Mouse (Mus musculus) CD4-positive helper T cell, adult 2 months (primary cell): ENCODE results near the gene Fbxw21.

ENCODE experiments used
- DNase-seq: peaks from one replicate; pipeline ENCODE4 v3.0.0-alpha.2; 2012; ENCODE audit warnings: low read depth, missing footprints, low spot score

Gene Fbxw21

GRCm38 (mm10) chr9:109111591-109111990 lies 50.2 kb downstream of the Fbxw21 start:
- DNase-seq, result no peak

DNA sequence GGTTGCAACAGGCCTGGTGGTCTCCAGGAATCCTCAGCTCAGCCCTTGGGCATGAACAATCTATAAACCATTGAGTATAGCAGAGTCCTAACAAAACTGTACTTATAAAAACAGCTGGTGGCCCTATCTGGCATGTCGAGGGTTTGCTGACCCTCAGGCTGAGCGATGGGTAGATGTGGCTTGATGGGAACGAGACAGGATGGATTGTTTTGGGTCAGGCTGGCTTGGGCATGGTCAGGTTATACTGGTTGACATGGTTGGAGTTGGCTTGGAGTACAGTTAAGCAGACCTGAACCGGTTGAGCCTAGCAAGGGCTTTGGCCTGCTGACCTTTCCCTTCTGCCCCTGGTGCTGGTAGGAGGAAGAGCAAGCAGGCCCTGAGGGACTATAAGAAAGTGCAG lies 50.7 kb downstream of the Fbxw21 start:
- no peak for DNase-seq

DNA sequence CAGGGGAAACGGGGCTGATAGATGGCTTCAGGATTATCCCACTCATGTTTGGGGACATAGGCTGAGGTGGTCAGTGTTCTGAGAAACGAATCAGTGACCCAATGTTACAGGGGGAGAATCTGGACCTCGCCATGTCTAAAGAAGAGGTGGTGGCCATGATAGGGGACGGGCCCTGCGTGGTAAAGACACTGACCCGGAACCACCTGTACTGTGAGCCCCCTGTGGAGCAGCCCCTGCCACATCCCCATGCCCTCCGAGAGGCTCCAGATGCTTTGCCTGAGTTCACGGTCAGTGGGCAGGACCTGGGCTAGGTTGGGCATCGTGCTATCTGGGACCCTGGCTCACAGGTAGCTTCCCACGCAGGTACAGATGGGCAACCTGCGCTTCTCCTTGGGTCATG lies 51.6 kb downstream of the Fbxw21 start:
- DNase-seq, result no peak

DNA sequence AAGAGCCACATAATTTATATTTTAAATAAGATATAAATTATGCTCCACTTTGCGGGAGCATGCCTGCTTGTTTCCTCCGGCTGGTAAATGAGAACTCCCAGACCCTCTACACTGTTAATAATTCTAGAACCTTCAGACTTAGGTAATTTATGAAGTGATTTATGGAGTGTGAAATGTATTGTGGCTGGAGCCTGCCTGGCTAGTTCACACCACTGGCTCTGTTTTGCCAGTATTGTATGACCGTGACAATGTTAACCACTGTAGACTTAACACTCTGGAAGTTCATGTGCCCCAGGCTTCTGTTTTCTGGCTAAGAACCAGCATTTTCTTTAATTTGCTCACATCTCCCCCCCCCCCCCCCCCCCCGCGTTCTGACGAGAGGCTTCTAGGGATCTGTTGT lies 54.5 kb downstream of the Fbxw21 start:
- DNase-seq, result no peak

GRCm38 (mm10) chr9:109105648-109106047 lies 56.2 kb downstream of the Fbxw21 start:
- DNase-seq, result no peak

GRCm38 (mm10) chr9:109105011-109105410 lies 56.8 kb downstream of the Fbxw21 start:
- no peak for DNase-seq

- no peak for DNase-seq
These were observed 57.8 kb downstream of the Fbxw21 start for GRCm38 (mm10) chr9:109104083-109104482.

GRCm38 (mm10) chr9:109103250-109103649 lies 58.6 kb downstream of the Fbxw21 start:
- no peak for DNase-seq

DNA sequence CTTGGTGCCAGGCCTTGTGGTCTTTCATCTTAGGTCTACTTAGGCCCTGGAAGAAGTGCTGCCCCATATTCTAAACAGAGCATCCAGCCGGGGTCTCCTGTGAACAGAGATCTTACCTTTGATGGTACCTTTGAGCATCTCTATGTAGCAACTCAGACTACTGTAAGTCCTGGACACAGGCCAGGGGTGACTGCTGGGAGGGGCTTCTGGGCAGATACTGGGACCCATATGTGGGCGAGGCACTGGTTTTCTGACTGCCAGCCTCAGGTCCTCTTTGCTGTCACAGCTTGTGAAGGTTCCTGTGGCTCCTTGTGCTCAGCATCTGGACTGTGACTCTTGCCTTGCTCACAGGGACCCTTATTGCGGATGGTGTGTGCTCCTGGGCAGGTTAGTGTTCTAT lies 59.3 kb downstream of the Fbxw21 start:
- no peak for DNase-seq

DNA sequence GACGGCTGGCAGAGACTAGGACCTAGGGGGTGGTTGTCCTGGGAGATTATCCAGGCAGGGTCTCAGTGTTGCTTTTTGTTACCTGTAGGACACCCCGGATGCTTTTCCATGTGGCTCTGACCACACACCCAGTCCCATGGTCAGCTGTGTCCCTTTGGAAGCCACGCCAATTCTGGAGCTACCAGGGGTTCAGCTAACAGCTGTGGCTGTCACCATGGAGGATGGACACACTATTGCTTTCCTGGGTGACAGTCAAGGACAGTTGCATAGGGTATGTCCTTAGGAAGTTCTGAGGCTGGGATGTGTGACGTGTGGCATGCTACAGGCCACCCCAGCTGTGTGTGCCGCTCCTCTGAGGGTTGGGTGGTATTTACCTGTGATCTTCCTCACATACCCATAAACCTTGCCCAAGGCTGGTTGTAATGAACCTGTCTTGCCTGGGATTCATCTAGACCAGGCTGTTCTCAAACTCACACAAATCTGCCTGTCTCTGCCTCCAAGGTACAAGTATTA lies 59.9 kb downstream of the Fbxw21 start:
- no peak for DNase-seq

- DNase-seq, result no peak
These were observed 61.4 kb downstream of the Fbxw21 start for GRCm38 (mm10) chr9:109100307-109100928.

DNA sequence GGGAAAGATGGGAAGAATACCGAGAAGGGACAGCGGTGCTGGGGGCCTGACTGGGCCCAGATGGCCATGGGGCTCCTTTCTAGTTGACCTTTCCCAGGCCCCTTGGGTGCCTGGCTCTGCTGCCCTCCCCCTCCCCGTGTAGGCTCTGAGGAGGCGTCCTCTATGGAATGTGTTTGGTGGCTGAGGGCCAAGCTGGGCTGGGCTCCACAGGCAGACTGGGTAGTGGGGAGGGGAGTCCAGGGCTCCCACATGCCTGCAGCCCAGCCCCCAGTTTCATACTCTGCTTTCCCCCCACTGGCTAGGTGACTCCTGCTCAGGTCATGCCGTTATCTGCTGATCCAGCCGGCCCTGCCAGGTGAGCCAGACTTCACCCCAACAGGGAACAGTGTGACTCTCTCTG lies 62.9 kb downstream of the Fbxw21 start:
- DNase-seq, result no peak

DNA sequence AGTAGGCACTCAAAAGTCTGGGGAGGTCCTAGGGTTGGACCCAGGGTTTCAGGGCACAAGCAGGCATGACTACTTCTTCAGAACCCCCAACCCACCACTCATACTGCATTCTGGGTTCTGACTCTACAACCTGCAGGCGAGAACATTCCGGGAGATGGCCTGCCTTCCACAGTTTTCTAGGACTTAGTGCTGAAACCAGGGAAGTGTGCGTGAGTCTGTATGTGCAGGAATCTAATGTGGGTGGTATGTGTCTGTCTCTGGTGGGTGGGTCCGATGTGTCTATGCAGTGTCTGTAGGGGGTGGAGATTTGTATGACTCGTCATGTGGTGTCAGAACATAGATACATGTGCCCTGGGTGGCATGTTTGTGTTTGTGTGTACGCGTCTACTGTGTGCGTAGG lies 63.5 kb downstream of the Fbxw21 start:
- DNase-seq, result no peak

DNA sequence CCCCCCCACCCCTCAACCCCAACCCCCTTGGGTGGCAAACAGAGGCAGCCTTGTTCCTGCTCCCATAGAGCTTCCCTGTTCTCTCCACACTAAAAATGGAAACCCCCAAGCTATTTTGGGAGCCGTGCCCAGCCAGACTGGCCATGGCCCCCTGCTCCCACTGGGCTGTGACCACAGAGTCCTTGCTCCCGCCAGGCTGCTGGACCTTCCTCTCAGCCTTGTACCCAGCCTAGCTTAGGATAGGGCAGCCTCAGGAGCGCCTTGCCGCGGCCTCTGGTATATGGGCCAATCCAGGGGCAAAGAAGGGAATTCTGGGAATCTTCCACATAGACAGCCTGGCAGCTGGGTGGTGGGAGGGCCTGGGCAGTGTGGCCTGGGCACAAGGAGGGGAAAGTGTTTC lies 64.0 kb downstream of the Fbxw21 start:
- DNase-seq, result no peak

DNA sequence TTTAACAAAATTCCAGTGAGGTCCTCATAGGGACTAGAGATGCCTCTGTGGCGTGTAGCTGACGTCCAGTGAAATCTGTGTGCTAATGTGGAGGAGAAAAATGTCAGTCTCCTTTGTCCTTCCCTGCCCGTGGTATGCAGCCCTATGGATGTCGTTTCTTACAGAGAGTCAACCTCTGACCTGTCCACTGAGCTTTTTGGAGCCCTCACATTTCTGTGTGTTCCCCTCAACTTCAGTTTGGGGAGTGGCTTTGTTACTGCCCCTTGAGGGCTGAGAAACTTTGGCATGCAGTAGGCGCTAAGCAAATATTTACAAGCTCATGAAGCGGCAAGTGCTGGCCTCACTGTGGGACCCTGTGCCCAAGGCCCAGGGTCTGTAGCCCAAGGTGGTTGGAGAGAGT lies 64.5 kb downstream of the Fbxw21 start:
- DNase-seq, result no peak

DNA sequence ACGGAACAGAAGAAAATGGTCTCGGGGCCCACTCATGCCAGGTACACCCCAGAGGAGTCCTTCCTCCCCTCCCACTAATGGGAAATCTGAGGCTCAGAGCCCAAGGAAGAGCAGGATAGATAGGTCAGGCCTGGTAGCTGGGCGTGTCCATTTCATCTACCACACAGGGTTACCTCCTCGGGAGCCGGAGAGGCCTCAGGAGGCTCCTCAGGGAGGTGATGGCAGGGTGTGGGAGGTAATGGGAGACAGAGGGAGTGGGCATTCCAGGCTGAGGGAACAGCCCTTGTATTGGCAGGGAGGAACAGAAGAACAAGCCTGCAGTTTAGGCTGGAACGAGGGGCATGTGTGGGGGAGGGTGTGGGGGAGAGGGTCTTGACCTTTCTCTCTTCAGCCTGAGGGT lies 65.0 kb downstream of the Fbxw21 start:
- DNase-seq, result no peak

DNA sequence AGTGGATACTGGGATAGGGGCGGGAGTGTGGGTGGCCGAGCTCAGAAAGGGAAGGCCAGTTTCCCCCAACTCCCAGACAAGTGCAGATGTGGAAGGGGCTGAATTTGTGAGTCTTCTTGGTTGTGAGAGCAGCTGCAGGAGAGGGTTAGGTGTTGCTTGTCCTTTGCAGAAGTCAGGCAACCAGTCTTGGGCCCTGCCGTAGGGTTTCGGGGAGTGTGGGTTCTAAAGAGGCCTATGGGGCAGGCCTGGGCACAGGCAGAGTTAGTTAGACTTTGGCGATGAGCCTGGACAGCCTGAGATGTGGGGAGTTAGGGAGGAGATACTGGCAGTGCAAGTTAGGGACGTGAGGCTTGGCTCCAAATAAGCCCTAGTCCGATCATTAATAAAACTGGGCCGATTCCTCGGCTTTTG lies 65.6 kb downstream of the Fbxw21 start:
- DNase-seq, result no peak

GRCm38 (mm10) chr9:109095137-109095982 lies 66.5 kb downstream of the Fbxw21 start, which contains the start of gene Plxnb1:
Gene Plxnb1 (plus strand): TSS chr9:109095389.
- DNase-seq, result peak; percentile 81

- DNase-seq, result no peak
These were observed 67.2 kb downstream of the Fbxw21 start for GRCm38 (mm10) chr9:109094553-109095136.

GRCm38 (mm10) chr9:109093786-109094552 lies 67.9 kb downstream of the Fbxw21 start:
- DNase-seq, result no peak

DNA sequence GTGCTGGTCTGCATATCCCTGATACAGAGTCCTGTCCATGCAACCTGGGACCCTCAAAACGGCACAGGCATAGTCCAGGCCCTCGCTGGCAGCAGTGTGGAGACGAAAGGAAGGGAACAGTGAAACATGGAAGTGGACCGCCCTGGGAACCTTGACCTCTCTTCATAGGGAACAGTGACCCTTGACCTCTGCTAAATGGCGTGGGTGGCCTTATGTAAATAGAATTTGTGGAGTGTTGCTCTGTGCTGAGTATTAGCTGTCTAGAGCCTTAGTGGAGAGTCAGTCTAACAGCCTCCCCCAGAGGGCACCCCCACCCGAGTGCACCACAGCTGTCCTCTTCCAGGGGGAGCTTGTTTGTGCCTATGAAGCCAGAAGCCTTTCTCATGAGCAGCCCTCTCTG lies 69.0 kb downstream of the Fbxw21 start:
- no peak for DNase-seq

- no peak for DNase-seq
These were observed 70.0 kb downstream of the Fbxw21 start for GRCm38 (mm10) chr9:109091802-109092201.
